Mouse (Mus musculus) neural tube, embryonic 11.5 days (tissue): ENCODE measurements around the gene Spire2. TPM values are rescaled to one million over a fixed set of nuclear protein-coding genes. Genes with fewer than 3 reads are reported as not detected.
"Not testable (repeated sequence)": the region's sequence is repeated elsewhere in the genome, so short reads cannot be mapped to it uniquely, and the experiment has no call there.

Source experiments
- ATAC-seq: fragments of 200-750 bp; cut with Nextera tagmentation; 2 replicates; pipeline ENCODE4 v1.8.0; 2017; ENCODE audit warnings: moderate number of reproducible peaks, mild to moderate bottlenecking, moderate TSS enrichment, moderate library complexity; ENCODE audit not compliant: insufficient read depth, low FRiP score, low TSS enrichment
- DNase-seq: peaks from one replicate; pipeline ENCODE4 v3.0.0-alpha.2; 2015; ENCODE audit warnings: low spot score
- H3K27ac ChIP-seq: fragments of 300-500 bp; sonication (generic); 2 replicates; pipeline ENCODE4 v1.5.1; 2014; ENCODE audit warnings: low read depth, mild to moderate bottlenecking, low read length
- H3K27me3 ChIP-seq: fragments of 300-500 bp; sonication (generic); 2 replicates; pipeline ENCODE4 v1.6.1; 2014; ENCODE audit warnings: mild to moderate bottlenecking, low read length, mixed read lengths; ENCODE audit not compliant: control insufficient read depth, insufficient read depth
- H3K36me3 ChIP-seq: fragments of 300-500 bp; sonication (generic); 2 replicates; pipeline ENCODE4 v1.6.1; 2014; ENCODE audit warnings: mild to moderate bottlenecking, low read length, moderate library complexity, mixed read lengths; ENCODE audit not compliant: control insufficient read depth, insufficient read depth
- H3K4me1 ChIP-seq: fragments of 300-500 bp; sonication (generic); 2 replicates; pipeline ENCODE4 v1.6.1; 2014; ENCODE audit warnings: low read length, mixed read lengths; ENCODE audit not compliant: control insufficient read depth, insufficient read depth
- H3K4me2 ChIP-seq: fragments of 300-500 bp; sonication (generic); 2 replicates; pipeline ENCODE4 v1.6.1; 2014; ENCODE audit warnings: low read depth, mild to moderate bottlenecking, moderate library complexity
- H3K4me3 ChIP-seq: fragments of 300-500 bp; sonication (generic); 2 replicates; pipeline ENCODE4 v1.5.1; 2014; ENCODE audit warnings: low read depth, low read length
- H3K9ac ChIP-seq: fragments of 300-500 bp; sonication (generic); 2 replicates; pipeline ENCODE4 v1.6.1; 2014; ENCODE audit warnings: mild to moderate bottlenecking, low read length
- H3K9me3 ChIP-seq: fragments of 300-500 bp; sonication (generic); 2 replicates; pipeline ENCODE4 v1.6.1; 2016; ENCODE audit warnings: low read length; ENCODE audit not compliant: control insufficient read depth
- WGBS: fragments of 180-500 bp; shearing (Covaris S2); extraction: QIAGEN DNeasy Blood & Tissue Kit; methylation state at CpG from one replicate; pipeline ENCODE4 v1.1.7; 2014; 5-methylcytosine and 5-hydroxymethylcytosine counted together
- polyA plus RNA-seq: library from polyadenylated mRNA; unstranded; fragments of >200 nt; fragmentation: Nextera tagmentation; extraction: Ambion mirVana; gene quantifications from 2 replicates; pipeline ENCODE4 v1.2.1, GENCODE M21; 2014

The Spire2 gene
- polyA plus RNA-seq, 1 experiment from 2014 or later, result 17.3 TPM

GRCm38 (mm10) chr8:123411781-123412327, 79.3 kb downstream of the Spire2 start:
- peak; percentile 61 for DNase-seq
- H3K4me3 ChIP-seq, result peak overlapping the region; percentile 71
- peak overlapping the region; percentile 95 for H3K27ac ChIP-seq
- peak overlapping the region; percentile 91 for H3K9ac ChIP-seq
- H3K36me3 ChIP-seq, result no peaks in the 10 kb centered on the region
- peak overlapping the region; percentile 44 for H3K4me2 ChIP-seq
- no peaks in the 10 kb centered on the region for H3K9me3 ChIP-seq
- no peaks in the 10 kb centered on the region; the same call in 1 of the 2 replicates for H3K4me1 ChIP-seq
- peak; percentile 7 for ATAC-seq
- WGBS, result 3% methylated on average over 16 of the region's 16 CpGs
- peaks cover 7% of the 10 kb centered on the region for H3K27me3 ChIP-seq

GRCm38 (mm10) chr8:123412560-123413170, 80.2 kb downstream of the Spire2 start:
- under 1% methylated on average over 12 of the region's 12 CpGs for WGBS
- Histone ChIP-seq H3K36me3 (no peaks in the 10 kb centered on the region), H3K4me2 (peak overlapping the region; percentile 44), H3K9me3 (no peaks in the 10 kb centered on the region), H3K27ac (peak overlapping the region; percentile 95), H3K9ac (peak overlapping the region; percentile 91), H3K27me3 (peaks cover 7% of the 10 kb centered on the region), H3K4me1 (no peaks in the 10 kb centered on the region; the same call in 1 of the 2 replicates), H3K4me3 (peak overlapping the region; percentile 71)
- ATAC-seq (peak; percentile 48), DNase-seq (peak; percentile 77)

GRCm38 (mm10) chr8:123414255-123414654, 81.7 kb downstream of the Spire2 start:
- peaks cover 7% of the 10 kb centered on the region for H3K27me3 ChIP-seq
- no peaks in the 10 kb centered on the region; the same call in 1 of the 2 replicates for H3K36me3 ChIP-seq

GRCm38 (mm10) chr8:123414997-123415696, 82.6 kb downstream of the Spire2 start:
- H3K4me3 ChIP-seq, result peak overlapping the region; percentile 71; the same call in 1 of the 2 replicates
- H3K27ac ChIP-seq, ATAC-seq, H3K9me3 ChIP-seq, H3K27me3 ChIP-seq, H3K4me1 ChIP-seq, H3K9ac ChIP-seq, DNase-seq, H3K36me3 ChIP-seq: not testable (repeated sequence)
- H3K4me2 ChIP-seq, result 0 out of 2 replicates have a peak overlapping the region, but pooled peaks have one; percentile 11
- WGBS, result 82% methylated on average over 5 of the region's 5 CpGs

More at GRCm38 (mm10) chr8:123414255-123414654, 81.7 kb downstream of the Spire2 start:
- H3K9me3 ChIP-seq, result no peaks in the 10 kb centered on the region
- peak overlapping the region; percentile 91 for H3K9ac ChIP-seq
- peak overlapping the region; percentile 71 for H3K4me3 ChIP-seq
- WGBS, result 9% methylated on average over 9 of the region's 9 CpGs
- DNase-seq (peak; percentile 47), ATAC-seq (no peak)
- H3K27ac ChIP-seq, result no peak overlapping the region
- no peaks in the 10 kb centered on the region; the same call in 1 of the 2 replicates for H3K4me1 ChIP-seq
- H3K4me2 ChIP-seq, result peak overlapping the region; percentile 44

DNA sequence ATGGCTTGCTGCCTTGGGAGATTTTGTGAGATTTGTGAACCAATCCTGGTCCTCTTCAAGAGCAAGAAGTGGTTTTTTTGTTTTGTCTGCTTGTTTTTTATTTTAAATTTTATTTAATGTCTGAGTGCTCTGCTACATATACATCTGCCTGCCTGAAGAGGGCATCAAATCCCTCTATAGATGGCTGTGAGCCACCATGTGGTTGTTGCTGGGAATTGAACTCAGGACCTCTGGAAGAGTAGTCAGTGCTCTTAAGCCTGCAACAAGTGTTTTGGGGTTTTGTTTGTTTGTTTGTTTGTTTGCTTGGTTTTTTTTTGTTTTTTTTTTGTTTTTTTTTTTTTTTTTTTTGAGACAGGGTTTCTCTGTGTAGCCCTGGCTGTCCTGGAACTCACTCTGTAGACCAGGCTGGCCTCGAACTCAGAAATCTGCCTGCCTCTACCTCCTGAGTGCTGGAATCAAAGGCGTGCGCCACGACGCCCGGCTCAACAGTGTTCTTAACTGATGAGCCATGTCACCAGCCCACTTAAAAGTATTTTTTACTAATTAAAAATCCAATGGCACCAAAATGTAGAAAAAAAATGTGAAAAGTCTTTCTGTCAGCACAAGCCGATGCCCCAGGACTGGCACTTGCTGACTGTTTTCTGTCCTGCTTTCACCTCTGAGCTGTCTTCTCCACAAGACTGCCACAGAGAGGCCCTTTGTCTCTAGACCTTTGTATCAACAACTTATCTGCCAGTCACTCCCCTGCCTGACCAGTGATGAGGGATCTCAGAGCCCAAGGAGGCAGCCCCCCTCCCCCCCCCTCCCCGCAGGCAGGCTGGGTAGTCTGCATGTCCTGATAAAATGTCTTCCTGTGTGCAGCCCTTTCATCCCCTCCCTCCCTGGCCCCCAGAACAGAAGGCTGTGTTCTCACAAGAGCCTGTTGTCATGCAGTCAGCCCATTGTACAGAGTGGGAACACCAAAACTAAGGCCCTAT, 83.7 kb downstream of the Spire2 start:
- Histone ChIP-seq H3K36me3 (peaks cover 4% of the 10 kb centered on the region), H3K9ac (no peak overlapping the region), H3K9me3 (no peaks in the 10 kb centered on the region), H3K4me3 (no peak overlapping the region), H3K4me2 (0 out of 2 replicates have a peak overlapping the region, but pooled peaks have one; percentile 10), H3K27ac (no peak overlapping the region), H3K4me1 (no peaks in the 10 kb centered on the region), H3K27me3 (peaks cover 5% of the 10 kb centered on the region)
- DNase-seq (no peak), ATAC-seq (no peak)
- WGBS, result 83% methylated on average over 7 of the region's 8 CpGs

GRCm38 (mm10) chr8:123416944-123417555, 84.5 kb downstream of the Spire2 start:
- no peak overlapping the region for H3K4me3 ChIP-seq
- WGBS, result 76% methylated on average over 8 of the region's 8 CpGs
- no peaks in the 10 kb centered on the region for H3K4me1 ChIP-seq
- H3K27me3 ChIP-seq, result peaks cover 1% of the 10 kb centered on the region; the same call in 1 of the 2 replicates
- DNase-seq (no peak), ATAC-seq (no peak)
- H3K9me3 ChIP-seq, result no peaks in the 10 kb centered on the region
- no peak overlapping the region for H3K9ac ChIP-seq
- no peak overlapping the region for H3K27ac ChIP-seq
- H3K4me2 ChIP-seq, result 0 out of 2 replicates have a peak overlapping the region, but pooled peaks have one; percentile 1
- H3K36me3 ChIP-seq, result peaks cover 4% of the 10 kb centered on the region
